Mouse (Mus musculus) intestine, embryonic 16.5 days (tissue): ENCODE results near the gene Cpe. TPM values are rescaled to one million over a fixed set of nuclear protein-coding genes. Genes with fewer than 3 reads are reported as not detected.
A peak's percentile ranks its signal among the peaks of the same experiment; 100 is the strongest.

Experiments used
- ATAC-seq: fragments of 200-750 bp; cut with Nextera tagmentation; 2 replicates; pipeline ENCODE4 v1.8.0; 2017; ENCODE audit warnings: moderate TSS enrichment, moderate library complexity
- H3K27ac ChIP-seq: fragments of 300-500 bp; sonication (generic); 2 replicates; pipeline ENCODE4 v1.5.1; 2014; ENCODE audit warnings: mild to moderate bottlenecking, low read length
- H3K27me3 ChIP-seq: fragments of 300-500 bp; sonication (generic); replicated peaks from 2 replicates; pipeline ENCODE4 v1.6.1; 2014; ENCODE audit warnings: low read length, control low read depth, mixed read lengths; ENCODE audit not compliant: control insufficient read depth, insufficient read depth
- H3K36me3 ChIP-seq: fragments of 300-500 bp; sonication (generic); 2 replicates; pipeline ENCODE4 v1.6.1; 2014; ENCODE audit warnings: low read length, control low read depth; ENCODE audit not compliant: control insufficient read depth, insufficient read depth
- H3K4me1 ChIP-seq: fragments of 300-500 bp; sonication (generic); 2 replicates; pipeline ENCODE4 v1.6.1; 2014; ENCODE audit warnings: low read length, control low read depth, mixed read lengths; ENCODE audit not compliant: control insufficient read depth, insufficient read depth
- H3K4me2 ChIP-seq: fragments of 300-500 bp; sonication (generic); 2 replicates; pipeline ENCODE4 v1.6.1; 2014; ENCODE audit warnings: low read depth, low read length, control low read depth
- H3K4me3 ChIP-seq: fragments of 300-500 bp; sonication (generic); 2 replicates; pipeline ENCODE4 v1.5.1; 2014; ENCODE audit warnings: mild to moderate bottlenecking, low read length
- H3K9ac ChIP-seq: fragments of 300-500 bp; sonication (generic); 2 replicates; pipeline ENCODE4 v1.6.1; 2014; ENCODE audit warnings: low read depth, low read length
- H3K9me3 ChIP-seq: fragments of 300-500 bp; sonication (generic); 2 replicates; pipeline ENCODE4 v1.6.1; 2016; ENCODE audit warnings: low read length, control low read depth; ENCODE audit not compliant: control insufficient read depth
- WGBS: fragments of 180-500 bp; shearing (Covaris S2); extraction: QIAGEN DNeasy Blood & Tissue Kit; methylation state at CpG from one replicate; pipeline ENCODE4 v1.1.7; 2014; 5-methylcytosine and 5-hydroxymethylcytosine counted together
- polyA plus RNA-seq: library from polyadenylated mRNA; unstranded; fragments of >200 nt; fragmentation: Nextera tagmentation; extraction: Ambion mirVana; gene quantifications from 2 replicates; pipeline ENCODE4 v1.2.1, GENCODE M21; 2015

Gene Cpe
- polyA plus RNA-seq, 1 experiment from 2014 or later: 149 TPM

DNA sequence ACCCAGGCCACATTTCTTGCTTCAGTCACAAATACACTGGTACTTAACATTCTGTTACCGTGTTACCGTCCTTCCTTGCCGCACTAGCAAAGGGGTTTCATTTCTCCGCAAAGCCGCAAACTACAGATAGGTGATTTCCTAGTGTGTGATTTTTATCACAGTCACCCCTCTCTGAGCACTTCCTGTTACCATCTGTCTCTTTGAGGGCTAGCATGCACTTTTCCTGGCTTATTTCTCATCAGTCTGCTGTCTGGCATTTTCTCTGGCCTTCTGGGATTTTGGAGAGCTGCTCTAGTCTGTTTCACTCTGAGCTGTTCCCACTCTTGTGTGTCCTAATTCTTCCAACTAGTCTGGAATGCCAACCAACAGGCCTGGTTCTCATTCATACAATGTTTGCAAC is 33.8 kb downstream of the Cpe start:
- no peak overlapping the region for H3K4me2 ChIP-seq
- 70% methylated on average over 5 of the region's 5 CpGs for WGBS

GRCm38 (mm10) chr8:64657980-64658401 is 34.9 kb downstream of the Cpe start:
- H3K9me3 ChIP-seq: no peaks in the 10 kb centered on the region
- H3K36me3 ChIP-seq: no peaks in the 10 kb centered on the region
- no peak for ATAC-seq

More for the DNA sequence above, 33.8 kb downstream of the Cpe start:
- no peaks in the 10 kb centered on the region for H3K4me1 ChIP-seq
- no peak for ATAC-seq
- H3K9ac ChIP-seq: no peak overlapping the region
- no peak overlapping the region for H3K27ac ChIP-seq
- no peaks in the 10 kb centered on the region for H3K36me3 ChIP-seq
- H3K27me3 ChIP-seq: no peaks in the 10 kb centered on the region
- H3K4me3 ChIP-seq: no peak overlapping the region
- no peaks in the 10 kb centered on the region for H3K9me3 ChIP-seq

DNA sequence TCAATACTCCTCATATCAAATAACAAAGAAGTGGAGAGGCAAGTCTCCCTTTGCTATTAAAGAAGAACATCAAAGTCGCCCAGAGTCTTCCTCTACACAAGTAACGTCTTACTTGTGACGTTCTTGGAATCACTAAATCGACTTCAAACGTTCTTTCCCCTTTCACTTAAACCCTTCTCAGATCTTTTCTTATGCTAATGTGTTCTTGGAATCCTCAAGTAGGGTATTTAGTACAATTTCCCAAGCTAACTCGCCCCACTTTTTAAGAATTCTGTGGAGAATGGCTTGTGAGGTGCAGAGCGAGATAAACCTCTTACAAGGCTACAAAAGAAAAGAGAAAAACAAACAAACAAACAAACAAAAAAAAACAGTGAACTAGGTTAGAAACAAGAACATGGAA is 35.3 kb downstream of the Cpe start:
- H3K4me2 ChIP-seq: no peak overlapping the region
- ATAC-seq: no peak
- H3K4me1 ChIP-seq: no peaks in the 10 kb centered on the region
- H3K27ac ChIP-seq: no peak overlapping the region
- no peak overlapping the region for H3K4me3 ChIP-seq
- H3K9ac ChIP-seq: no peak overlapping the region
- no peaks in the 10 kb centered on the region for H3K9me3 ChIP-seq
- no peaks in the 10 kb centered on the region for H3K36me3 ChIP-seq
- WGBS: 53% methylated on average over 7 of the region's 7 CpGs
- H3K27me3 ChIP-seq: no peaks in the 10 kb centered on the region

More at GRCm38 (mm10) chr8:64657980-64658401, 34.9 kb downstream of the Cpe start:
- Histone ChIP-seq H3K4me3 (no peak overlapping the region), H3K27me3 (no peaks in the 10 kb centered on the region), H3K4me1 (no peaks in the 10 kb centered on the region), H3K27ac (no peak overlapping the region), H3K4me2 (no peak overlapping the region), H3K9ac (no peak overlapping the region)
- 78% methylated on average over 4 of the region's 4 CpGs for WGBS

DNA sequence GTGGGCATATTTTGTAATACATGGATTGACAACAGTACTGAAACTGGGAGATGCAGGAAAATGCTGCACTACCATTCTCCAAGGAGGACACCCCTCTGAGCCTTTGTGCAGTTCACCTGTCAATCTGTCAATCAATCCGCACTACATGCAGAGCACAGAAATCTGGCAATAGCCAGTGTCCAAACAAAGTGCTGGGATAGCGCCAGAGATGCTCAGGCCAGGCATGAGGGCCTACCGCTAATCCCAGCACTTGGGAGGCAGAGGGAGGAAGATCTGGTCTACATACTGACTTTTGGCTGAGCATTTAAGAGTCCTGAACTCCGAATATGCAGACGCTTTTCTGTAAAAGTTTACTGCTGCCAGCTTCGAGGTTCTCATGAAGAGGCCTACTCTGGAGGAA is 37.0 kb downstream of the Cpe start:
- no peak for ATAC-seq
- no peak overlapping the region for H3K27ac ChIP-seq
- no peaks in the 10 kb centered on the region for H3K27me3 ChIP-seq
- no peak overlapping the region for H3K4me3 ChIP-seq
- no peaks in the 10 kb centered on the region for H3K4me1 ChIP-seq
- no peak overlapping the region for H3K9ac ChIP-seq
- H3K4me2 ChIP-seq: no peak overlapping the region
- WGBS: 85% methylated on average over 6 of the region's 6 CpGs
- no peaks in the 10 kb centered on the region for H3K9me3 ChIP-seq
- H3K36me3 ChIP-seq: no peaks in the 10 kb centered on the region

DNA sequence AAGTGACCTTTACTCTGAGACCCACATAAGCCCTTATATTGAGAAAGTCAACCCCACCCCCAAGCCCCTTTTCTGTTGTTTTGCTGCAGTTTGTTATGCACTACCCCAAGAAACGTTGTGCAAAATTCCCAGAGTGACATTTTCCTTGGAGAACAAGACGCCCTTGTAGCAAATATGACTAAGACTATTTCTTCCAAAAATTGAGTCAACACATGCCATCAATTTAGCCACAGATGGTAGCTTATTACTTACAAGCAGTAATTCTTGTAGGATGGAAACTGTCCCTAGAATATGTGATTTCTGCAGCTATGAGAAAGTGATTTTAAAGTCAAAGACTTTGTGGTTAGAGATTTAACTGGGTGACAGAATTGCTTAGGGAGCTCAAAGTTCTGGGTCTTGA is 37.8 kb downstream of the Cpe start:
- Histone ChIP-seq H3K9me3 (no peaks in the 10 kb centered on the region), H3K9ac (no peak overlapping the region), H3K27ac (no peak overlapping the region), H3K4me1 (no peaks in the 10 kb centered on the region), H3K4me3 (no peak overlapping the region), H3K27me3 (no peaks in the 10 kb centered on the region), H3K4me2 (no peak overlapping the region), H3K36me3 (no peaks in the 10 kb centered on the region)
- ATAC-seq: no peak
- 83% methylated on average over 2 of the region's 2 CpGs for WGBS

DNA sequence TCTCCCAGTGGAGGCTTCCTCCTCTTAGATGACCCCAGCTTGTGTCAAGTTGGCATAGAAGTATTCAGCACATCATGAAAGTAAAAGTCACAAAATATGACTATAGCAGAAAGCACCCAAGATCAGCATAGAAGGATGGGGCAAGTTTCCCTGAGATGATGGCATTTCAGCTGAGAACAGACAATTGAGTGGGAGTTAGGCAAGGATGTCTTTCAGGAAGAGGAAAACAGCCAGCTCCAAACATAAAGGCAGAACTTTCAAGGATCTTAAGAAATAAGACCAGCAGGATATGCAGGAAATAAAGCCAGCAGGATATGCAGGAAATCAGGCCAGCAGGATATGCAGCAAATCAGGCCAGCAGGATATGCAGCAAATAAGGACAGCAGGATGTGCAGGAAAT is 40.6 kb downstream of the Cpe start:
- Histone ChIP-seq H3K36me3 (no peaks in the 10 kb centered on the region), H3K4me3 (no peak overlapping the region), H3K4me2 (no peak overlapping the region), H3K9me3 (no peaks in the 10 kb centered on the region), H3K27ac (no peak overlapping the region), H3K27me3 (no peaks in the 10 kb centered on the region), H3K4me1 (0 out of 2 replicates have a peak, but pooled peaks cover 5% of the 10 kb centered on the region), H3K9ac (no peak overlapping the region)
- no peak for ATAC-seq

DNA sequence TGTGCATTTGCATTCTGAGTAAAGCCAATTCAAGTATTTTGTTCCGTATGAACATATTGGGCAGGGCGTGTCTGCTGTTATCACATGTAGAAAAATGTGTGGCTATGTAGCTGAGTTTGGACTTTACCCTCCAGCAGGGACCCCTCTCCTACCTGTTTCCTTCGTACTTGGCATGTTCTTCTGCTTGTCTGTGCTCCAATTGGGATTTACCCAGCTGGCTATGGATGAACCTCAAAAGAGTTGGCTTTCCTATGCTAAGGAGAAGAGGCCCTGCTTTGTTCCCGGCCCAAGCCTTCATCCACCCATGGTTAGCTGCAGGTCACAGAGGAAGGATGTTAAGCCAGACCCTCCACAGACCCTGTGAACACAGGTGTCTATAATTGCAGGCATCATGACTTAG is 44.8 kb downstream of the Cpe start:
- no peaks in the 10 kb centered on the region for H3K36me3 ChIP-seq
- WGBS: 67% methylated on average over 4 of the region's 4 CpGs
- H3K4me1 ChIP-seq: 0 out of 2 replicates have a peak, but pooled peaks cover 5% of the 10 kb centered on the region
- no peaks in the 10 kb centered on the region for H3K27me3 ChIP-seq
- no peak overlapping the region for H3K4me3 ChIP-seq
- no peak overlapping the region for H3K9ac ChIP-seq
- H3K9me3 ChIP-seq: no peaks in the 10 kb centered on the region
- H3K27ac ChIP-seq: peak overlapping the region; percentile 7; the same call in 1 of the 2 replicates
- peak; percentile 55; the same call in 1 of the 2 replicates for ATAC-seq
- no peak overlapping the region for H3K4me2 ChIP-seq

DNA sequence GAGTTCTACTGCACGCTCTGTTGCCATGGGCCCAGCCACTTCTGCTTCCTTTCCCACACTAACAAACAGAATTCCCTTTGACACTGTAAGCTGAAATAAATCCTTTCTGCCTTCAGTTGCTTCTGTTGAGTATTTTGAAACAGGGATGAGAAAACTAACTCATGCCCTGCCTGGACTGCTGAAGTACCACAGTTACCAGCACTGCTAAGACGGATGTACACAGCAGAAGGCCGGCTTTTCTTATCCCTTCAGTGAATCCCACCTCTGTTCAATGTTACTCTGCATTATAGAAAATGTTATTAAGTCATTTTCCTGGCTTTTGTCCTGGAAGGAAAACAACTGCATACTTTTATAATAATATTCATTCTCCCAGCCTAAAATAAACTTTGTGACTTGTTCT is 45.7 kb downstream of the Cpe start:
- WGBS: 75% methylated on average over 3 of the region's 3 CpGs
- Histone ChIP-seq H3K27me3 (no peaks in the 10 kb centered on the region), H3K36me3 (no peaks in the 10 kb centered on the region), H3K4me2 (no peak overlapping the region), H3K9ac (no peak overlapping the region), H3K9me3 (no peaks in the 10 kb centered on the region), H3K4me3 (no peak overlapping the region), H3K27ac (peak overlapping the region; percentile 26; the same call in 1 of the 2 replicates), H3K4me1 (0 out of 2 replicates have a peak, but pooled peaks cover 5% of the 10 kb centered on the region)
- peak; percentile 72 for ATAC-seq

- no peak for ATAC-seq
- 90% methylated on average over 5 of the region's 5 CpGs for WGBS
- Histone ChIP-seq H3K4me2 (no peak overlapping the region), H3K4me3 (no peak overlapping the region), H3K9ac (no peak overlapping the region), H3K4me1 (0 out of 2 replicates have a peak, but pooled peaks cover 5% of the 10 kb centered on the region), H3K27me3 (no peaks in the 10 kb centered on the region), H3K27ac (0 out of 2 replicates have a peak overlapping the region, but pooled peaks have one; percentile 26), H3K9me3 (no peaks in the 10 kb centered on the region), H3K36me3 (no peaks in the 10 kb centered on the region)
These were observed 46.4 kb downstream of the Cpe start for GRCm38 (mm10) chr8:64646421-64646820.
